Mouse (Mus musculus): ENCODE results near the gene Gm21921. TPM values are rescaled to one million over a fixed set of nuclear protein-coding genes. Genes with fewer than 3 reads are reported as not detected.
"Not testable (repeated sequence)": the region's sequence is repeated elsewhere in the genome, so short reads cannot be mapped to it uniquely, and the experiment has no call there.

The Gm21921 gene
- polyA plus RNA-seq (2015; fragmentation: Nextera tagmentation; extraction: Ambion mirVana): not detected in 2 replicates

DNA sequence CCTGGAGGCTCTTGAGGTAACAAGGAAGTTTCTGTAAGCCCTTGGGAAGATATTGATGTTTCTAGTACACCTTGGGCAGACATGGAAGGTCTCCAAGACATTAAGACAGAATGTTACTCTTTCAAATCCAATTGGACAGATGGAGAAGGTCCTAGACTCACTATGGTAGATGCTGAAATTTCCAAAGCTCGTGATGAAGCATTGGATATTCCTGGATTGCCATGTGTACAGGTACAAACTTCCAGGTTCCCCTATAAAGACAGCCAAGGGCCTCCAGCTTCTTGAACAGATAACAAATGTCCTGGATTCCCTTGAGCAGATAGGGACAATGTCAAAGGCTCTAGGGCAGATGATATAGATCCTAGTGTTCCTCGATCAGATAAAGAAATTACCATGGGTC, at the start of gene Gm21921:
TSS of gene Gm21921 (minus strand) at position 101 of the 400 bp plus-strand sequence.
- H3K9me3 ChIP-seq (replicated peaks; ENCODE audit: low read length); H3K27ac ChIP-seq; H3K4me3 ChIP-seq (replicated peaks; ENCODE audit: low read depth, low read length); H3K27me3 ChIP-seq (ENCODE audit: insufficient read depth, low read length); DNase-seq (ENCODE audit: low spot score); H3K4me2 ChIP-seq (ENCODE audit: low read length); ATAC-seq (replicated peaks; ENCODE audit: low FRiP score, low read depth); H3K36me3 ChIP-seq (ENCODE audit: insufficient read depth, low read length); H3K9ac ChIP-seq (ENCODE audit: low read depth, low read length); H3K4me1 ChIP-seq (replicated peaks; ENCODE audit: insufficient read depth, low read length): not testable (repeated sequence)
- no CpG with 5 or more reads among the region's 2 CpGs for WGBS
